Mouse (Mus musculus): Measurements from ENCODE around the gene Irgm1. TPM values are rescaled to one million over a fixed set of nuclear protein-coding genes. Genes with fewer than 3 reads are reported as not detected.
A peak's percentile ranks its signal among the peaks of the same experiment; 100 is the strongest.
"Not testable (repeated sequence)": the region's sequence is repeated elsewhere in the genome, so short reads cannot be mapped to it uniquely, and the experiment has no call there.

The Irgm1 gene
- polyA plus RNA-seq, 1 experiment from 2014 or later, result 6.7 TPM

GRCm38 (mm10) chr11:48853474-48854180, 17.9 kb downstream of the Irgm1 start:
- peak; percentile 95 for DNase-seq
- Histone ChIP-seq H3K27ac (ENCODE audit: low read depth) (no peak overlapping the region), H3K36me3 (ENCODE audit: insufficient read depth) (no peaks in the 10 kb centered on the region), H3K27me3 (ENCODE audit: insufficient read depth, low read length) (no peaks in the 10 kb centered on the region), H3K4me1 (ENCODE audit: insufficient read depth) (no peaks in the 10 kb centered on the region), H3K4me2 (peak overlapping the region; percentile 92), H3K4me3 (ENCODE audit: low read depth, low read length) (peak overlapping the region; percentile 47), H3K9me3 (ENCODE audit: low read depth, low read length) (no peaks in the 10 kb centered on the region), H3K9ac (peak overlapping the region; percentile 44)
- ATAC-seq (ENCODE audit: insufficient read depth), result peak; percentile 67
- WGBS, result under 1% methylated on average over 31 of the region's 31 CpGs
- peak; percentile 48 for TF ChIP-seq CTCF (IDR thresholded peaks at IDR 0.05; ENCODE audit: low read depth)

GRCm38 (mm10) chr11:48852624-48853473, 18.6 kb downstream of the Irgm1 start:
- no peak for DNase-seq

GRCm38 (mm10) chr11:48852190-48852589, 19.3 kb downstream of the Irgm1 start:
- H3K4me2 ChIP-seq, result peak overlapping the region; percentile 92; the same call in 1 of the 2 replicates
- no peak for TF ChIP-seq CTCF (IDR thresholded peaks at IDR 0.05; ENCODE audit: low read depth)

More at GRCm38 (mm10) chr11:48852624-48853473, 18.6 kb downstream of the Irgm1 start:
- Histone ChIP-seq H3K27me3 (ENCODE audit: insufficient read depth, low read length) (no peaks in the 10 kb centered on the region), H3K36me3 (ENCODE audit: insufficient read depth) (no peaks in the 10 kb centered on the region), H3K4me2 (peak overlapping the region; percentile 92), H3K4me3 (ENCODE audit: low read depth, low read length) (peak overlapping the region; percentile 47), H3K9me3 (ENCODE audit: low read depth, low read length) (no peaks in the 10 kb centered on the region), H3K9ac (peak overlapping the region; percentile 42), H3K4me1 (ENCODE audit: insufficient read depth) (no peaks in the 10 kb centered on the region), H3K27ac (ENCODE audit: low read depth) (no peak overlapping the region)
- 7% methylated on average over 23 of the region's 23 CpGs for WGBS
- peak; percentile 5; the same call in 1 of the 2 replicates for ATAC-seq (ENCODE audit: insufficient read depth)
- no peak for TF ChIP-seq CTCF (IDR thresholded peaks at IDR 0.05; ENCODE audit: low read depth)

GRCm38 (mm10) chr11:48851270-48851995, 20.1 kb downstream of the Irgm1 start:
- Histone ChIP-seq H3K36me3 (ENCODE audit: insufficient read depth) (no peaks in the 10 kb centered on the region), H3K9me3 (ENCODE audit: low read depth, low read length) (no peaks in the 10 kb centered on the region), H3K4me2 (no peak overlapping the region), H3K4me1 (ENCODE audit: insufficient read depth) (no peaks in the 10 kb centered on the region), H3K9ac (no peak overlapping the region), H3K27ac (ENCODE audit: low read depth) (no peak overlapping the region), H3K27me3 (ENCODE audit: insufficient read depth, low read length) (no peaks in the 10 kb centered on the region), H3K4me3 (ENCODE audit: low read depth, low read length) (no peak overlapping the region)
- WGBS, result 65% methylated on average over 4 of the region's 4 CpGs
- ATAC-seq (ENCODE audit: insufficient read depth) (no peak), DNase-seq (no peak)
- peak; percentile 49 for TF ChIP-seq CTCF (IDR thresholded peaks at IDR 0.05; ENCODE audit: low read depth)

More at GRCm38 (mm10) chr11:48852190-48852589, 19.3 kb downstream of the Irgm1 start:
- no peak for ATAC-seq (ENCODE audit: insufficient read depth)
- Histone ChIP-seq H3K27me3 (ENCODE audit: insufficient read depth, low read length) (no peaks in the 10 kb centered on the region), H3K4me3 (ENCODE audit: low read depth, low read length) (no peak overlapping the region), H3K9ac (no peak overlapping the region), H3K27ac (ENCODE audit: low read depth) (no peak overlapping the region), H3K9me3 (ENCODE audit: low read depth, low read length) (no peaks in the 10 kb centered on the region), H3K4me1 (ENCODE audit: insufficient read depth) (no peaks in the 10 kb centered on the region), H3K36me3 (ENCODE audit: insufficient read depth) (no peaks in the 10 kb centered on the region)
- WGBS, result 76% methylated on average over 4 of the region's 4 CpGs
- DNase-seq, result no peak

GRCm38 (mm10) chr11:48850240-48850639, 21.2 kb downstream of the Irgm1 start:
- Histone ChIP-seq H3K4me2 (0 out of 2 replicates have a peak overlapping the region, but pooled peaks have one; percentile 44), H3K4me3 (ENCODE audit: low read depth, low read length) (no peak overlapping the region), H3K4me1 (ENCODE audit: insufficient read depth) (no peaks in the 10 kb centered on the region), H3K27me3 (ENCODE audit: insufficient read depth, low read length) (no peaks in the 10 kb centered on the region), H3K36me3 (ENCODE audit: insufficient read depth) (no peaks in the 10 kb centered on the region), H3K9me3 (ENCODE audit: low read depth, low read length) (no peaks in the 10 kb centered on the region), H3K27ac (ENCODE audit: low read depth) (no peak overlapping the region), H3K9ac (no peak overlapping the region)
- no peak for TF ChIP-seq CTCF (IDR thresholded peaks at IDR 0.05; ENCODE audit: low read depth)
- DNase-seq, result no peak
- ATAC-seq (ENCODE audit: insufficient read depth), result no peak
- 21% methylated on average over 2 of the region's 2 CpGs for WGBS

GRCm38 (mm10) chr11:48846881-48847280, 24.6 kb downstream of the Irgm1 start:
- WGBS, result 65% methylated on average over 5 of the region's 5 CpGs
- Histone ChIP-seq H3K9ac (no peak overlapping the region), H3K36me3 (ENCODE audit: insufficient read depth) (no peaks in the 10 kb centered on the region), H3K9me3 (ENCODE audit: low read depth, low read length) (no peaks in the 10 kb centered on the region), H3K4me2 (no peak overlapping the region), H3K4me3 (ENCODE audit: low read depth, low read length) (no peak overlapping the region), H3K27ac (ENCODE audit: low read depth) (no peak overlapping the region), H3K27me3 (ENCODE audit: insufficient read depth, low read length) (no peaks in the 10 kb centered on the region), H3K4me1 (ENCODE audit: insufficient read depth) (no peaks in the 10 kb centered on the region)
- TF ChIP-seq CTCF (IDR thresholded peaks at IDR 0.05; ENCODE audit: low read depth), result no peak
- DNase-seq (no peak), ATAC-seq (ENCODE audit: insufficient read depth) (no peak)

- not testable (repeated sequence) for H3K9me3 ChIP-seq (ENCODE audit: low read depth, low read length); ATAC-seq (ENCODE audit: insufficient read depth); H3K4me1 ChIP-seq (ENCODE audit: insufficient read depth); H3K4me3 ChIP-seq (ENCODE audit: low read depth, low read length); H3K27me3 ChIP-seq (ENCODE audit: insufficient read depth, low read length); H3K4me2 ChIP-seq; H3K9ac ChIP-seq; DNase-seq; H3K27ac ChIP-seq (ENCODE audit: low read depth); H3K36me3 ChIP-seq (ENCODE audit: insufficient read depth)
- 78% methylated on average over 2 of the region's 2 CpGs for WGBS
Measured at GRCm38 (mm10) chr11:48846362-48846761, 25.1 kb downstream of the Irgm1 start.

Measured in lung, embryonic 14.5 days (tissue).